Mouse (Mus musculus) heart, adult 2 months (tissue): Measurements from ENCODE around the gene Mapk3.

Experiments
- EP300 ChIP-seq: fragments of 200-500 bp; IDR thresholded peaks from 2 replicates; pipeline ENCODE4 v1.6.1; 2011; ENCODE audit warnings: low read depth, low read length, control low read depth; ENCODE audit not compliant: insufficient read depth
- POLR2A ChIP-seq: fragments of 200-500 bp; IDR thresholded peaks from 2 replicates; pipeline ENCODE4 v1.6.1; 2011; ENCODE audit warnings: mild to moderate bottlenecking, low read depth, low read length, control low read depth; ENCODE audit not compliant: insufficient read depth

GRCm38 (mm10) chr7:126806956-126807355 lies 47.6 kb downstream of the Mapk3 start:
- TF ChIP-seq POLR2A = no peak
- TF ChIP-seq EP300 = no peak
